Mouse (Mus musculus): ENCODE results near the gene Ajm1.

Ajm1 gene

DNA sequence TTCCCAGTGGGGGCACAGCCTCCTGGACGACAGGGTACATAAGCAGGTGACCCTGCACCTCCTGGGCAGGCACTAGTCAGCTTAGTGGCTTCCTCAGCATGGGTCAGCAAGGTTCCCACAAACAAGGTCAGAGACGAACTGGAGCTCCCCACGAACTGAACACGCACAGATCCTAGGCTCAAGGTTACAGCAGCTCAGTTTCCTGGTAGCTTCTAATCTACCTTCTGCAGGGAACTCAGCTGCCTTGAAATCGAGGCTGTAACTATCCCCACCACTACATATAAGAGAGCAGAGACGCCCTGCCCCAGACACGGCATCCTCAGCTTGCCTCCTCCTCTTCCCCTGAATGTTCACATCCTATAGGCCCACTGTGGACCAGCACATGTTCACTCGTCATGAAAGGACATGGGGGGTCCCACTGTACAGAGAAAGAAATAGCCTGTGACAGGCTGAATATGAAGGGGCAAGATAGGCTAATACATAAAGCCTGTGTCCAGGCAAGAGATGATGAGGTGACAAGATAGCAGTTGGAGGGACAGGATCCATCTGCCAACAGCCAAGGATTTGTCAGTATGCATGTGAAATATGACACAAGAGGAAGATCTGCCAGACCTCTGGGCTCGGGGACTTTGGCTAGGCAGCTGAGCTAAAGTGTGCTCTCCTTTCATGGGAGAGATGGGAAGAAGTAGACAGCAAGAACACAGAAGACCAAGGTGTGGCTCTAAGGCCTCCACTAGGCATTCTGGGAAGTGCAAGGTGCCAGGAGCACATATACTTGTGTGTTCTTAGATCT is 54.9 kb downstream of the Ajm1 start:
- DNase-seq (ENCODE audit: low read depth), result no peak
